Mouse (Mus musculus) cerebellum, adult 11-12 months (tissue): ENCODE measurements around the gene Bysl.

ENCODE experiments used
- DNase-seq: peaks from one replicate; pipeline ENCODE4 v3.0.0; 2022

Gene Bysl

DNA sequence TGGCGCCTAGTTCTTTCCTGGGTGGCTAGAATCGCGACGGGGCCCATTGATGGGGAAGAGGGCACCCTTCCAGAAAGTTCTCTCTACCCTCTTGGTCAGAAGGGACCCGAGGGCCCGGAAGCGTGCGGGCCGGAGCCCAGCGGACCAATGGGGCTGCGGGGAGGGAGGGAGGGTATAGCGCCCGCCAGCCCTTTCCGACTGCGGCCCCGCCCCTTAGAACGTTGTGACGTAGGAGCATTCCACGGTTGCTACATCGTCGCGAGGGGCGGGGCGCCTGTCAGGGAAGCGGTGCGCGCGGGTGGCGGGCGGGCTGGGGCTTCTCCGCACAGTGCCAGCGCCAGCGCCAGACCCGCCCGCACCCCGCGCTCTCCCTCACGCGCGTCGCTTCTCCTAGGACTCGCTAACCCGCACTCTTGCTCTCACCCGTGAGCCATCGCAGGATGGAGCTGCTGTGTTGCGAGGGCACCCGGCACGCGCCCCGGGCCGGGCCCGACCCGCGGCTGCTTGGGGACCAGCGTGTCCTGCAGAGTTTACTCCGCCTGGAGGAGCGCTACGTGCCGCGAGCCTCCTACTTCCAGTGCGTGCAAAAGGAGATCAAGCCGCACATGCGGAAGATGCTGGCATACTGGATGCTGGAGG is 18.0 kb downstream of the Bysl start:
- DNase-seq: peak; percentile 87

DNA sequence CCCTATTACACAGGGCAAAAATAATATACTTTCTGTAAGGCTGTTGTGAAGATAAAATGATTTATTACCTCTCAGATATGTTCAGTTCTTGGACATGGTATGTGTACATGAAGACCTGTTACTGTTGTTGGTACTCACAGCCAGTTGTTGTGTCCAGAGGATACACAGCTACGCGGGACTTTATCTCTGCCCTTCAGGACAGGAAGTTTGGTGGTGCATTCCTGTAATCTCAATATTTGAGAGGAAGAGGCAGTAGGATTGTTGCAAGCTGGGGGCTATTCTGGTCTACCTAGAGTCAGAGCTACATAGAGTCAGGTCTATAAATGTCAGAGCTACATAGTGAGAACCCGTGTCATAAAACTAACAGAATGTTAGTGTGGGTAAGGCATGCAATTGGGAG is 20.2 kb downstream of the Bysl start:
- DNase-seq: no peak

DNA sequence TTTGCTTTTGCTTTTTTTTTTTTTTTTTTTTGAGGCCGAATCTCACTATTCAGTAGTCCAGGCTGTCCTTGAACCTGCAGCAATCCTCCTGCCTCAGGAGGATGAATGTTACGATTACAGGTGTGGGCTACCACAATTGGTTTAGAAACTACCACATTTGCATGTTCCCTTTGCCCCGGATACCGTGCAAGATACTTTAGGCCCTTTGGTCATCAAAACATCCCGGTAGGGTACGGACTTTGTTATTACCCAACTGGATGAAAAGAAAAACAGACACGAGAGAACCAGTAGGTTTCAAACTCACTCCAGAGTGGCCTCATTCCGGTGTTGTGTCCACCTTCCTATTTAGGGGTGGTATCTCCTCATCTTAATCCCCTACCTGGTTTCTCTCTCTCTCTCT is 22.8 kb downstream of the Bysl start:
- DNase-seq: no peak

DNA sequence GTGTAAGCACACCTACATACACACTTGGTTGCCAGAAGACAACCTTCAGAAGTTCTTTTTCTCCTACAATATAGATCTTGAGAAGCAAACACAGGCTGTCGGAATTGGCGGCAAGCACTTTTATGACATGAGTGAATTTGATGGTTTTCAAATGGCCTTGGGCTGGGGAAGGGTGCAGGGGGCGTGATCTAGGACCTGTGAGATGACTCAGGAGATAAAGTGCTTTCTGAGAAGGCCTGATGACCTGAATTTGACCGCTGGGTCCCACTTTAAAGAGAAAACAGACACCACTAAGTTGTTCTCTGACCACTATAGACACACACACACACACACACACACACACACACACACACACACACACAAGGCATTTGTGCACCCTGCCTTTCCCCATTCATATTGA is 30.3 kb downstream of the Bysl start:
- DNase-seq: no peak

DNA sequence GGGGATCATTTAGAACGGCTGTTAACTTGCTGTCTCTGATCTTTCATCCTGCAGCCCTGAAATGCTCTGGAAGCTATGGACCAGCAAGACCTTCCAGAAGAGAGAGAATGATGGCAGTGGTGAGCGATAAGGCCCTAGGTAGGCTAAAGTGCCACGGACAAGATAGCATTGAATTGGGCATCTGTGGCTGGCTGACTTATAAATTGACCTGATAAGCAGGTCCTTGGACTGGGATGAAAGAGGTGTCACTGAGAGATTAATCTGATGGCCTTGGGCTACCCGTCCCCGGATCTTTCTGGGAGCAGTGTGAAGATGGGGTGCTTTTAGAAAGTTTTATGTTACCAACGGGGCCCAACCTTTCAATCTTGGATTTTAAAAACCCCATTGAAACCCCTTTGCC is 32.6 kb downstream of the Bysl start:
- DNase-seq: no peak

DNA sequence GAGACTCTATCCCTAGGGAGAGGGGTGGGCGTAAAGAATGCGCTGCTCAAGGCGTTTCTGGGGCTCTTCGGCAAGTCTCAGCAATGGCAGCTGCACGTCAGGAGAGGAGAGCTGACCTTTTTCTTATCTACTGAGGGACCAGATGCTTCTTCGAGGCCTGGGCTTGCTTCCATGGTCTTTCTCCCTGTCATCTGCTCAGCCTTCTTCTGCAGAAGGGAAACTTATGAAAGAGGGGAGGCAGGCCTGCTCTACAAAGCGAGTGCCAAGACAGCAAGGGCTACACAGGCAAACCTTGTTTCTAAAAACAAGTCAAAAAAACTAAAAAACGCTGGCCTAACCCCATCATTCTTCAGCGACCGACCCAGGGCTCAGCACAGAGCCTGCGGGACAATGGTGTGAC is 36.5 kb downstream of the Bysl start:
- no peak for DNase-seq

DNA sequence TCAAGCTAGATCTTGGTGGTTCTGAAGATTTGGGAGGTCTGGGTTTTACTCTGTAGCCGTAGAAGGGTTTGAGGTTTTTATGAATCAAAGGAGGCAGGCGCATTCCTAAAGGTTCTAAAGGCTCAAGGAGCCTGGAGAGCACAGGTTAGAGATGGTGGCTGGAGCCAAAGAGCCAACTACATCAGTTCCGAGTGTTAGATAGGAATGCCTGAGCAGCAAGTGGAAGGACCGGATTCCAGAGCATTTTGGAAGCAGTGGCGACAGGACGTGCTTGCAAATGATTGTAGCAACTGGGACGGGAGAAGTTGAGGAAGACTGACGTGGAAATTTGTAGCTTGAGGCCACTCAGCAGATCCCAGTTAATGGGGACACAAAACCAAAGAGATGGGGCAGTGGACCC is 37.3 kb downstream of the Bysl start:
- DNase-seq: no peak

DNA sequence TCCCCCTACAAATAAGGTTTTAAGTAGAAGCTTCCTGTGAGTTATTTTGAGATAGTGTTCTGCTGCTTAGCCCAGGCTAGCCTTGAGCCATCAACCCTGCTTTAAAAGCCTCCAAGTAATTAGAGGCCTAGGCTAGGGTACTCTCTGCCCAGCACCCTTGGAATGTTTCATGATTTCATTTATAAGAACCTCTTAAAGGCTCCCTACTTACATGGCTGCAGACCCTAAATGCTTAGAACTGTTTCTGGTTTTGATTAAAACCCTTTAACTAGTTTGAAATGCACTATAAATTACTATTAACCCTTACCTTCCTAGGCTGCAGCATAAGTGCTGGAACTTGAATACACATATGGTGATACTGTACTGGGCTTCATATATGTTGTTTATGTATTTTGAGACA is 38.9 kb downstream of the Bysl start:
- no peak for DNase-seq

DNA sequence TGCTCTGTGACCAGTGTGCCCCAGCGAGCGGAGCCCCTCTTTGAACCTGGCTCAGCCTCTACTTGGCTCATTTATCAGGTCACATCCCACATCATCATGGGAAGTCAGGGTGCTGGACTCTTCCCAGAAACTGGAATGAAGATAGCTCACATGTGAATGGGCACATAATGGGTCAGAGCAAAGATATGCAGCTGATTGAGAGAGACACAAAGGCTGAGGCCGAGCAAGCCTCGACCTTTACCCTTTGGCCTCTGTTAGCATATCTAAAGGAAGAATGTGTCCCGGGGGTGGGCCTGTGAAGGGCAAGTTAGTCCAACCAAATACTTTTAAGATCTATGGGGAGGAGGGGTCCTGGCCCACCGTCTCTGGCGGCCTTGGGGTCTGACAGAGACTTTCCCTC is 39.7 kb downstream of the Bysl start:
- DNase-seq: no peak

DNA sequence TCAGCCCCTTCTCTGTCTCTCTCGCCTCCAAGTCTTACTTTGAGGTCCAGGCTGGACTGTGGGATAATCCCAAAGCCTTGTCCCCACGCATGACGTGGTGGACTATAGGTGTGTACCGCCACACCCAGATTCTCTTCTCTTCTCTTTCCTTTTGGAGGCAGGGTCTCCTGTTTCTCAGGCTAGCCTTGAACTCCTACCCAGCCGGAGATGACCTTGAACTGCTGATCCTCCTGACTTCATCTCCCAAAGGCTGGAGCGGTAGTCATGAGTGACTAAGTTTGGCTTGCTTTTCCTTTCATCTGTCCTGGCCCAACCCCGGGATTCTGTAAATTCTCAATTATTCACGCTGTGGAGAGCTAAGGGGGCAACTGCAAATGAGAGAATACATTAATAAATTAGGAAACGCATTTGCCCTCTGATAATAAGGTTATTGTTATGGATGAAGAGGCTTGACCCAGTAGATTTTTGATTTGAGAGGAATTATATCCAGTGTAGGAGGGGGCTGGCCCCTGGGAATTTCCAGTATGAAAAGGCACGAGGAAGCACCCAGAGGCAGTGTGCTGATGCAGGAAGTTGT is 42.3 kb downstream of the Bysl start:
- no peak for DNase-seq

DNA sequence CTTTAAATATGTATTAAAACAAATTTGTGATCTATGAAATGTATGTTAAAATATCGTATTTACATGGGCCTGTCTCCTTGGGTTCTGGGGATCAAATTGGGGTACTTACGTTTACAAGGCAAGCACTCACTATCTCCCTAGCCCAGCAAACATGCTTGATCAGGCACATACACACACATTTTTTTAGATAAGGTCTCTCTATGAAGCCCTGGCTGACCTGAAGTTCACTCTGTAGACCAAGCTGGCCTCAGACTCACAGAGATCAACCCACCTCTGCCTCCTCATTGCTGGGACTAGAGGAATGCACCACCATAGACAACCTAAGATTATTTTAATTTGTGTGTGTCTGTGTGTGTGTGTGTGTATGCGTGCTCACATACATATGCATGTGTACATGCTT is 42.9 kb downstream of the Bysl start:
- no peak for DNase-seq

DNA sequence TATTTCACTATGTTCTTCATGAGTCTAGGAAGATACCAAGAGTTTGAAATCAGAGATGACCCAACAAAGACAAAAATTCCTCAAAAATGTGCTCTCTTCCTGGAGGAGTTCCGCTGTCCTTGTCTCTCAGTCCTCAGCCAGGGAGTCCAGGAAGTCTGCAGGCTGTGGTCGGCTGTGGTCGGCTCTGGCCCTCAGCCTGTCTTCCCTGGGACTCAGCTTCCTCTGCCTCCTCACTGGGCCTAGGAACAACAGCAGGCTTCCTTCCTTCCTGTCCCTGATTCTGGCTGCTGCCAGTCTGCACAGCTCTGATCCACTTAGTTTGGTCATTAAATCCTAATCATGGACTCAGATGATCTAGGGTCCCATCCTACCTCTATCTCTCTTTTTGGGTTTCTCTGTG is 44.0 kb downstream of the Bysl start:
- DNase-seq: no peak

DNA sequence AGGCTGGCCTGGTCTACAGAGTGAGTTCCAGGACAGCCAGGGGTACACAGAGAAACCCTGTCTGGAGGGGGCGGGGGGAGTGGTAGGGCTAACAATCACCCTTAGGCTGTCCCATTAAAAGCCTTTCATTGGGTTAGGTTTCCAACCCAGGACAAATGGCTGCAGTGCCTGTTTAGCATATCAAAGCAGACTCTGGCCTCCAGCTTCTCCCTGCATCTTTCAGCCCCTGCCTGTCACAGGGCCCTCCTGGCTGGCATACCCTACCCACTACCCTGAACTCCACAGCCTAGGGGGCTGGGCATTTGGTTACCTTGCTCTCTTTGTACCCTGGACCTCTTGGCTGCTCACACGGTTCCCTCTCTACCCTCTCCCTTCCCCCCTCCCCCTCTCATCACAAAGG is 45.2 kb downstream of the Bysl start:
- no peak for DNase-seq

DNA sequence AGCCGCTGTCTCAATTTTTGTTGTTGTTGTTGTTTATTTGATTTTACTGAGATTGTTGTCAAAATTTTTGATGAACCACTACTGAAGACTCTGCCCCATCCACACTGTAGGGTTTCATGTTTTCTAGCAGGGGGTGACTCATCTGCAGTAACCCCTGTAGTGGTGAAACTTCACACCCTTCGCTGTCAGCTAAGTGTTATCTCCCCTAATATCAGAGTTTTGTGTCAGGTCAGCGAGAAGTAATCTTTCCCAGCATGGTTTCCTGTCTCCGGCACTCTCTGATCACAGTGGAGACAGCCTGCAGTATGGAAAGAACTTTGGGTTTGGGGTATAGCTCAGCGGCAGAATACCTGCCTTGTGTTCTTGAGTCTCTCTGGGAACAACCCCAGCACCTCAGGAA is 46.7 kb downstream of the Bysl start:
- no peak for DNase-seq

DNA sequence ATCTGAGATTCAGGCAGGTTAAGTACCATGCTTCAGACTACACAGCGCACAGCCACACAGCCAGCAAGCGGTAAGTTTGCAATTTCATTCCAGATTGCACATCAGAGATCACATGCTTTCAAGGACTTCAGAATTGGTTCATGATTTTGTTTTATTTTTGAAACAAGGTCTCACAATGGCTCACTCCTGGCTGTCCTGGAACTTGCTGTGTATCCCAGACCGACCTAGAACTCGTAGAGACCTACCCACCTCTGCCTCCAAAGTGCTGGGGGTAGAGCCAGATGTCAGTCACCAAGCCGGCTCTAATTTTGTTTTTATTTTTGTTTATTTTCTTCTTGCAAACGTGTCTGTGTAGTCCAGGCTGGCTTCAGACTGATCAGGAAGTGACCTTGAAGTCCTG is 48.4 kb downstream of the Bysl start:
- no peak for DNase-seq

DNA sequence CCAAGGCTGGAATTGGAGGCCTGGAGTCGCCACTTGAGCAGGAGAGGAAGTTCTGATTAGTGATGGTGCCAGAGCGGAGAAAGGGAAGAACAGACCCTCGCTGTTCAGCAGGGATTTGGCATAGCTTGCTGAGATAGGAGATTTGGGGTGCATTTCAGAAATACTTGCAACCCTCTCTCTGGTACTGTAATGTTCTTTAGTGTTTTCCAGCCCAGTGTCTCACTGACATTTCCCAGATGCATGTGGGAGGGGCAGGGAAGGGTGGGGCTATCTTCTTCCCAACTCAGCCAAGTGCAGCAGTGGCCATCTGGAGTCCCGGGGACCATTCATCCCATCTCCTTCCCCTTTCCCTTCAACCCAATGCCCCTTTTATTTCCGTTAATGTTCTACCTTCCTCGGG is 51.6 kb downstream of the Bysl start:
- no peak for DNase-seq

DNA sequence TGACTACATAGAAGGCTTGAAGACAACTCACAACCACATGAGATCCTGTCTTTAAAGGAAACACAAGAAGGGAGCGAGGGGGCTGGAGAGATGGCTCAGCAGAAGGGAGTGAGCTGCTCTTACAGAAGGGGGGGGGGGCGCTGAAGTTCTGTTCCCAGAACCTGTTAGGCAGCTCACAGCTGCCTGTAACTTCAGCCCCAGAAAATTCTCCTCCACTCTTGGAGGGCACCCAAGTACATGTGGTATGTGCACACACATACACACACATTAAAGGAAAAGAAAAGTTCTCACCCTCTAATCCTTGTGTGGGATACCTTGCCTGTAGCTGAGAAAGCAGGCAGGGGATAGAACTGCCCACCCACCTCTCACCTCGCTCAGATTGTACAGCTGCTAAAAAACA is 54.1 kb downstream of the Bysl start:
- no peak for DNase-seq

DNA sequence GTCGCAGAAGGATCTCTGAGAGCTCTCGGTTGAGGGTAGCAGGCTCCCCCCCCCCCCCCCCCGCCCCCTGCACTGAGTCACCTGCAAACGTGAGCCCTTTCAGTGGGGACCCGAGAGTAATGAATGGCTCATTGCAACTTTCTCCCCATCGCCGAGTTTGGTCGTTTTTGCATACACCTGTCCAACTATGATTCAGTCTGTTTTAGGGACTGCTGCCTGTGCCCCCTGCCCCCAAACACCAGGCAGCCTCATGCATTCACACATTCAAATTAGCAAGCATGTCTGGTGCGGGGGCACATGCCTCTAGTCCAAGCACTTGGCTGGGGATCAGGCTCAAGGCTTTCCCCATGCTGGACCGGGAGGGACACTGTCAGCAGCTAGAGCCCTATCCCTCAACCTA is 56.7 kb downstream of the Bysl start:
- DNase-seq: no peak

DNA sequence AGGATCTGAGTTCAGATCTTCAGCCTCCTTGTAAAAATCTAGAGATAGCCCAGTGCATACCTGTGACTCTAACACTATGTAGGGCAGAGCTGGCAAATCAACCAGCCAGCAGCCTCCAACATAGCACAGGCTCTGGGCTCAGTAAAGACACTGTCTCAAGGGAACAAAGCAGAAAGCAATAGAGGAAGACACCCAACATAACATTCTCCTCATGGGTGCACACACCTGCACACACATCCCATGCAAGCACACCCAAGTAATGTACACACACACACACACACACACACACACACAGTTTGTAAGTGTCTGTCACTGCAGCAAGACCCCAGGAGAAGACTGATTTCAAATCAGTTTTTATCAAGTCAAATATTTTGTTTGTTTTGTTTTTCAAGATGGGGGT is 58.3 kb downstream of the Bysl start:
- DNase-seq: no peak

DNA sequence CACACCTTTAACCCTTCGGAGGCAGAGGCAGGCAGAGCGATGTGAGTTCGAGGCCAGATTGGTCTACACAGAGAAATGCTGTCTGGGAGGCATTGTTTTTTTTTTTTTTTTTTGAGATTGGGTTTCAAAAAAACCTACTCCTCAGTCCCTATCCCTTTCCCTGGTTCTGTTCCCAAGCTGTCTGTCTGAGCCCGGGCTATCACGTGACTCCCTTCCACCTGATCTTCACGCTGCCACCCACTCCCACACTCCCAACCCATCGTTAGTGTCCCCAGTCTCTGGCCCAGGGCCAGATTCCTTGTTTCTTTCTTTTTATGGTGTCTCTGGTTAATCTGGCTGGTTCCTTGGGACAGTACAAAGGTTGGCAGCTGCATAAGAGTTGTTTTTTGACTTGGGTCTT is 60.2 kb downstream of the Bysl start:
- no peak for DNase-seq
